Mouse (Mus musculus) lung, embryonic 16.5 days (tissue): ENCODE measurements around the gene Ppm1a. TPM values are rescaled to one million over a fixed set of nuclear protein-coding genes. Genes with fewer than 3 reads are reported as not detected.

Source experiments
- ATAC-seq: fragments of 200-750 bp; cut with Nextera tagmentation; 2 replicates; pipeline ENCODE4 v1.8.0; 2017; ENCODE audit warnings: low read depth, mild to moderate bottlenecking, moderate library complexity
- H3K27ac ChIP-seq: fragments of 300-500 bp; sonication (generic); 2 replicates; pipeline ENCODE4 v1.5.1; 2014; ENCODE audit warnings: mild to moderate bottlenecking, control low read depth, low read length
- H3K27me3 ChIP-seq: fragments of 300-500 bp; sonication (generic); 2 replicates; pipeline ENCODE4 v1.6.1; 2014; ENCODE audit warnings: low read depth, low read length, mixed read lengths; ENCODE audit not compliant: control insufficient read depth, insufficient read depth
- H3K36me3 ChIP-seq: fragments of 300-500 bp; sonication (generic); 2 replicates; pipeline ENCODE4 v1.6.1; 2014; ENCODE audit warnings: low read length; ENCODE audit not compliant: control insufficient read depth, insufficient read depth
- H3K4me1 ChIP-seq: fragments of 300-500 bp; sonication (generic); replicated peaks from 2 replicates; pipeline ENCODE4 v1.6.1; 2014; ENCODE audit warnings: low read length, mixed read lengths; ENCODE audit not compliant: control insufficient read depth, insufficient read depth
- H3K4me2 ChIP-seq: fragments of 300-500 bp; sonication (generic); 2 replicates; pipeline ENCODE4 v1.6.1; 2014; ENCODE audit warnings: low read depth, low read length, control low read depth
- H3K4me3 ChIP-seq: fragments of 300-500 bp; sonication (generic); 2 replicates; pipeline ENCODE4 v1.5.1; 2014; ENCODE audit warnings: mild to moderate bottlenecking, low read length, control low read depth
- H3K9ac ChIP-seq: fragments of 300-500 bp; sonication (generic); 2 replicates; pipeline ENCODE4 v1.6.1; 2014; ENCODE audit warnings: low read length, control low read depth
- H3K9me3 ChIP-seq: fragments of 300-500 bp; sonication (generic); 2 replicates; pipeline ENCODE4 v1.6.1; 2016; ENCODE audit warnings: low read length; ENCODE audit not compliant: control insufficient read depth
- whole genome bisulfite sequencing: fragments of 180-500 bp; shearing (Covaris S2); extraction: QIAGEN DNeasy Blood & Tissue Kit; methylation state at CpG from one replicate; pipeline ENCODE4 v1.1.7; 2014; 5-methylcytosine and 5-hydroxymethylcytosine counted together
- polyA plus RNA-seq: library from polyadenylated mRNA; unstranded; fragments of >200 nt; fragmentation: Nextera tagmentation; extraction: Ambion mirVana; gene quantifications from 2 replicates; pipeline ENCODE4 v1.2.1, GENCODE M21; 2015

The Ppm1a gene
- polyA plus RNA-seq, 1 experiment from 2014 or later = 17.3 TPM

- WGBS = 15% methylated on average over 12 of the region's 12 CpGs
- no peaks in the 10 kb centered on the region for H3K36me3 ChIP-seq
- no peaks in the 10 kb centered on the region for H3K9me3 ChIP-seq
- peaks cover 8% of the 10 kb centered on the region; the same call in 1 of the 2 replicates for H3K4me1 ChIP-seq
- peak overlapping the region; percentile 7 for H3K4me3 ChIP-seq
- H3K27ac ChIP-seq = peak overlapping the region; percentile 57; the same call in 1 of the 2 replicates
- ATAC-seq = peak; percentile 92
- H3K4me2 ChIP-seq = peak overlapping the region; percentile 40
- H3K9ac ChIP-seq = peak overlapping the region; percentile 11; the same call in 1 of the 2 replicates
- peaks cover 25% of the 10 kb centered on the region for H3K27me3 ChIP-seq
Measured at GRCm38 (mm10) chr12:72843973-72844620, 86.8 kb downstream of the Ppm1a start.

- Histone ChIP-seq H3K27ac (no peak overlapping the region), H3K27me3 (peaks cover 34% of the 10 kb centered on the region), H3K4me3 (no peak overlapping the region), H3K9me3 (no peaks in the 10 kb centered on the region), H3K36me3 (no peaks in the 10 kb centered on the region), H3K9ac (no peak overlapping the region), H3K4me2 (no peak overlapping the region), H3K4me1 (peaks cover 8% of the 10 kb centered on the region; the same call in 1 of the 2 replicates)
- no peak for ATAC-seq
- WGBS = 16% methylated on average over 10 of the region's 10 CpGs
Measured at GRCm38 (mm10) chr12:72845946-72846345, 88.7 kb downstream of the Ppm1a start.

GRCm38 (mm10) chr12:72847725-72848124, 90.5 kb downstream of the Ppm1a start:
- H3K9ac ChIP-seq = no peak overlapping the region
- no peak for ATAC-seq
- WGBS = 31% methylated on average over 7 of the region's 7 CpGs

More at GRCm38 (mm10) chr12:72847725-72848124, 90.5 kb downstream of the Ppm1a start:
- Histone ChIP-seq H3K27ac (no peak overlapping the region), H3K27me3 (peaks cover 40% of the 10 kb centered on the region), H3K4me2 (no peak overlapping the region), H3K36me3 (no peaks in the 10 kb centered on the region), H3K4me1 (peaks cover 8% of the 10 kb centered on the region; the same call in 1 of the 2 replicates), H3K9me3 (no peaks in the 10 kb centered on the region), H3K4me3 (no peak overlapping the region)

Other genes with a start within 250 kb of the Ppm1a start
- 10.2 and 12.2 TPM in 2 replicates for gene Pcnx4, start 221.1 kb upstream of the Ppm1a start, polyA plus RNA-seq
- gene Gm4756, start 107.8 kb upstream of the Ppm1a start, polyA plus RNA-seq = not detected in 2 replicates
- gene Dhrs7, start 92.5 kb upstream of the Ppm1a start, polyA plus RNA-seq = 83.8 and 92.1 TPM in 2 replicates
- gene Six6, start 182.4 kb downstream of the Ppm1a start, polyA plus RNA-seq = not detected in 2 replicates
- gene 4930447C04Rik, start 183.3 kb downstream of the Ppm1a start, polyA plus RNA-seq = 0.50 and 1.2 TPM in 2 replicates